Mouse (Mus musculus): ENCODE measurements at regions not wholly inside any gene's neighbourhood (a gene's known extent, or its start where the extent isn't known, plus 50 kb on each side); places are given as distances from the start of the nearest gene placed in this dataset.
"Not testable (repeated sequence)": the region's sequence is repeated elsewhere in the genome, so short reads cannot be mapped to it uniquely, and the experiment has no call there.

DNA sequence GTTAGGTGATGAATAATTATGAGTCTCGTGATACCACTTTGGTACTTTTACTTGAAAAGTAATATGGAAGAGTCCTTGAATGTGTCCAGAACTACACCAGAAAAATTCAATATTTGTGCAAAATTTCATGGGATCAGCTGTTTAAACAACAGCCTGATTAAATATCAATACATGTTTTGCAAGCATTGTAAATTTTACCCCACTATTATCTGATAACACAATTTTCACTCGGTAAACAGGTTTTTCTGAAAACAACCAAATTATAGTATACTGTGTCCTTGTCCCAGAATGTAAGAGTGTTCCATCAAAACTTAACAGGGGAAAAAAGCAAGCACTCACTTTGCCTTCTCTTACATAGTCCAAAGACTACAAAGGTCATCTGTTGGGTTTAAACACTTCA lies 343.1 kb upstream of the Fign start:
- no peak for DNase-seq

DNA sequence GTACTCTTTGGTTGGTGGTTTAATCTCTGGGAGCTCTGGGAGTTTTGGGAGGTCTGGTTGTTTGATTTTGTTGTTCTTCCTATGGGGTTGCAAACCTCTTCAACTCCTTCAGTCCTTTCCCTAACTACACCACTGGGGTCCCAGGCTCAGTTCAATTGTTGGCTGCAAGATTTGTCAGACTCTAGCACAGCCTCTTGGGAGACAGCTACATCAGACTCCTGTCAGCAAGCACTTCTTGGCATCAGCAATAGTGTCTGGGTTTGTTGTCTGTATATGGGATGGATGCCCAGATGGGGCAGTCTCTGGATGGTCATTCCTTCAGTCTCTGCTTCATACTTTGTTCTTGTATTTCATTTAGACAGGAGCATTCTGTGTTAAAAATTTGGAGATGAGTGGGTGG lies 319.3 kb upstream of the Fign start:
- not testable (repeated sequence) for DNase-seq

DNA sequence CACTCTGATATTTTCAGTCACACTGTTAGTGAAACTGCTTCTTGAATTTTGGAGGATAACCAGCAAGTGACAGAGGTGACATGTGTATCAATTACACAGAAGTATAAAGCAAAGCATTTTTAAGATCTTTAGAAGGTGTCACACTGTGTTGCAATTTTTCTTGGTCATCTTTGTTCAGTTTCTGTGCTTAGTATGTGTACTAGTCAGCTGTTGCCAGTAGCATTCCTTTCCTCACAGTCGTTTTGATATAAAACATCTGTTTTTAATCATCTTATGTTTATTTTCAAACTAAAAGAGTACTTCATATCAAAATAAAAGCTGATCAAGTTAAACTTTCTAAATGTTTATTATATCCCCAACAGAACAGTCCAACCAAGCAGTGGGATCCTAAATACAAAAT lies 316.0 kb upstream of the Fign start:
- no peak for DNase-seq

DNA sequence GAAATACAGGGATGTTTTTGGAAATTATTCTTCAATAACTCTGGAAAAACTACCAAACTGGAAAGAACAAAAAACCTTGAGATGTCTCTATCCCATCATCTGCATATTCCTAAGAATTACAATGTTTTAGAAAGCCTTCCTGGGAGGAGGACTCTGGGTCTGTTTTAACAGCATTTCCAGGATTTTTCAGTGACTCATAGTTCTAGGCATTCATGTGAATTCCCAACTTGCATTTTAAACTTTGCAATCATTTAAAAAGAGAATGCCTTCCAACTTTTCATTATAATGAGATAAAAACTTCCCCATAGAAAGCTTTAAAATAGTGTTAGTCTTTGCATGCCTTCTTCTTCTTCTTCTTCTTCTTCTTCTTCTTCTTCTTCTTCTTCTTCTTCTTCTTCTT lies 315.4 kb upstream of the Fign start:
- no peak for DNase-seq

DNA sequence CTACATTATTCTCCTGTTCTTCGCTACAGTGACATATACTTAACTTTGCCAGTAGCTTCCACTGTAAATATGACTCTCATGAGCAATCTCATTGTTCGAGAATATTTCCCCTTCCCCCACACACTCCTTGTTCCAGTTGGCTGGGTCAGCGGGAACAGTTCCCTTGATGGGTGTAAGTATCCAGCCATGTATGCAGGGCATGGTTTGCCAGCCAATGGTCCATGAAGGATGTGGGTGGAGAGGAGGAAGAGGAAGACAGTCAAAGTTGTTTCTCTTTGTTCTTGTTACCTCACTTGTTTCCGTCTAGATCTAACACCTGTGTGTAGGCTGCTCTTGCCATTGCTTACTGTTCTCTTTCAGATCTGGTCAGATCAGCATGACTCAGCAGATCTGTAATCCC lies 298.1 kb upstream of the Fign start:
- DNase-seq: no peak

DNA sequence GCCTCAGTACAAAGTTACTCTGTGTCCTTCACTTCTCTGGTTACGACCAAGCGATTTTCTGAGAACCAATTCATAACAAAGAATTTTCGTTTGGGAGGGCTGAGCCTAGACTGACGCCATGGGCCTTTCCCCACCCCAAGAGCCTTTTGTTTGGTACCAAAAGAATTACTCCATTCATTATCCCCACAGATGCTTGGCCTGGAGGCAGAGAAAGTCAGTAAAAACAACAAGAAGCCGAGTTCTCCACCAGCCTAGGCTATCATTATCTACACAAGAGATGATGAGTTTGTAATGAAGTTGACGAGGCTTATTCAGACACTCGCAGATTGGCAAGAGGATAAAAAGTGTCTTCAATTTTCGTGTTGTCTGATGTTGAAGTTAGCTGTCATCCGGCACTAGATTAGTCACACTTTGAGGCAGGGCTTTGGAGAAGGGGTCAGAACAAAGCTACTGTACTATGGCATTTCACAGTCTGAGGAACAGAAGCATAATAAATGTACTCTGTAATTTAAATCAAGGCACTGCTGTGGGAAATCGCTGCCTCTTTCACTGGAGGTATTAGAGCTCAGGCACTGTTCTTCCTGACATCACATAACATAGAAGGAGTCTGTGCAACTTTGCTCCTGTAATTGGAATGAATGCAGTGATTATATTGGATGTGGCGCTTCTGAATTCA lies 296.9 kb upstream of the Fign start:
- no peak for DNase-seq

DNA sequence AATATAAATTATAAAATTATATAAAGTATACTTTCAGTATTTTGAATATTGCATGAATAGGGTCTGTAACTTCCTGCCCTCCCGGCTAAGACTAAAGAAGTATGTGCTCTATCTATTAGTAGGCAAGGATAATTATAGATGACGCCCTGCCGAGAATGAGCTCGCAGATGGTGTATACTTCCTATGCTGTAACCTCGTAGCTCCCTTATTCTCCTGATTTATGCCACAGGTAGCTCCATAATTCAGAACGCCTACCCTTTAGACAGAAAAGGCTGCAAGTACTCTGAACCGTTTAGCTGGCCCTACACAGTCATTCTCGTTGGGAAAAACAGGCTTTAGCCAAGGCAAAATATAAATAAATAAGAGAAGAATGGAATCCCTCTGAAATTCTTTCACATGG lies 296.4 kb upstream of the Fign start:
- no peak for DNase-seq

DNA sequence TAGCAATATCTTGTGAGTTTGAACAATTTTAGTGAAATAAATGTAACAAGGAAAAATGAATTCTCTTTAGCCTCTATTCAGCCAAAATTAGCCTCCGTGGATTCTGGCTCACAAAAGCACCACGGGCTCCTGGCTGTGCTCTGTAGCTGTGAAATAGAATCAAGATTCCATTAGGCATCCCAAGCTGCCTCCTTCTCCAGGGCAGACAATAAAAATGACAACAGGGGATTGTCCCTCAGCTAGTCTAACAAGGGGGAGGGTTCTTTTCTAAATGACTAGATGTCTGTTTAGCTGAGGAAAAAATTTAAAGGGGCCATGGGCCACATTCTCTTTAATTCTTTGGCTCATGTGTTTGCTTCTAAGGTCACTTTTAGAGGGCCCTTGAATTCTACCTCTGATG lies 272.0 kb upstream of the Fign start:
- DNase-seq: no peak

DNA sequence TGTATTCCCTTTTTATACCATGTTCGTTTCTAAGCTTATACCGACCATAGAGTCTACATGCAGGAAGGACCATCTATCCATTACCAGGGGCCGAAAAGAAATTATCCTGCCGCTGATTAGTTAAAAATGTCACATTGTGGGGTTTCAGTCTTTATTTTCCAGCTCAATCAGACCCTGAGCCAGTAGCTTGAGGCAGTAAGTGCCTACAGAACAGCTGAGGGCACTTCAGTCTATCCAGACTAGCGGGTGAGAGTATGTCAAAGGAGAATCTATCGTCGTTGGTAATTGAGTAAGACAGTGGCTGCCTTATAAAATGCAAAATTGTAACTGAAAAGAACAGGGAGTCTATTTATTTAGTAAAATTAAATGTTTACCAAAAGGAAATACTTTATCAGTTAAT lies 269.4 kb upstream of the Fign start:
- DNase-seq: no peak

DNA sequence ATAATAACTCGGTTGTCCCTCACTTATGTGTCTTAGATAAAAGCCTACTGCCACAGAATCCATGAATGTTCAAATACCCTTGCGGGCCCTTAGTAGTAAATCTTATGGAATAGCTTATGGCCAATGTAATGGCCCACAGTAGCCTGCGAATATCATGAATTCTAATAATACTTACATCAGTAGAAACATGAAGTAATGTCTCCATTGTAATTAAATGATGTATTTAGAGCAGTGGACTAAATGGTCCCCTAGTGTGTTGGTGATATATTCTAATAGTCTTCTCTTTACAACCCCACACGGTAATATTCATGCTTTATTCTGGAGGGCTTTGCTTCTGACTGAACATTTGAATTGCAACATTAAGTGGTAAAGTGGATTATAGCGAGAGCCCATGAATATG lies 268.7 kb upstream of the Fign start:
- DNase-seq: no peak

DNA sequence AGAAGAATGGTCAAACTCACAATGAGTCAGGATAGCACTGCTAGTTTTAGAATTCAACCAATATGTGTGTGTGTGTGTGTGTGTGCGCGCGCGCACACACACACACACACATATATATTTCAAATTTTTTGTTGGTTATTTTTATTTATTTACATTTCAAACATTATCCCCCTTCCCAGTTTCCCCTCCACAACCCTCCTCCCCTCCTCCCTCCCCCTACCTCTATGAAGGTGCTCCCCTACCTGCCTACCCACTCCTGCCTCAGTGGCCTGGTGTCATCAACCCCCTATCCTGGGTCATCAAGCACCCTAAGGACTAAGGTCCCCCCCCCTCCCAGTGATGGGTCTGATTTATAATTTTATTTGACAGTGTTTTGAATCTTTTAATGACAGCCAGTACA lies 258.4 kb upstream of the Fign start:
- DNase-seq: no peak

DNA sequence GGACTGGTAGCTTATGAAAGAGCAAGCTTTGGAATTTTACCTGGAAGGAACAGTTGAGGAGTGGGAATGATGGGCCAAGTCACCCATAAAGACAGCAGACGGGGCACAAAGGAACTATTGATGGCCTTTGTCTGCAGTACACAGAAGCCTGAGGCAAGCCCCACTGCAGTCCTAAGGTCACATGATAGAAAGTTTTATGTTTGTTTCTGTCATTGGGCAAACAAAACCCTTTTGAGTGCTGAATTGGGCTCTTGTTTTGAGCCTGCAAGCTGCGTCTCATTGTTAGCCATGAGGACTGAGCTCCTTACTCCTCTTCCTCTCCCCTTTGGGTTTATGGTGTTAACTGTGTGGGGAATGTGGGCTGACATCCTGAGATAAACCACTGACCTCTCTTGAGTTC lies 227.7 kb upstream of the Fign start:
- DNase-seq: no peak
